Mouse (Mus musculus) megakaryocyte, embryonic 14.5 days (primary cell): ENCODE data around the gene Rassf3. TPM values are rescaled to one million over a fixed set of nuclear protein-coding genes. Genes with fewer than 3 reads are reported as not detected.
A peak's percentile ranks its signal among the peaks of the same experiment; 100 is the strongest.

Experiments
- H3K27me3 ChIP-seq: replicated peaks from 2 replicates; pipeline ENCODE3; 2012; ENCODE audit warnings: inconsistent platforms
- H3K36me3 ChIP-seq: replicated peaks from 2 replicates; pipeline ENCODE3; 2012; ENCODE audit warnings: low read length, inconsistent platforms, mixed read lengths
- H3K4me1 ChIP-seq: 2 replicates; pipeline ENCODE4 v1.6.1; 2012; ENCODE audit warnings: inconsistent platforms
- H3K4me3 ChIP-seq: replicated peaks from 2 replicates; pipeline ENCODE3; 2012; ENCODE audit warnings: moderate library complexity, mild to moderate bottlenecking, inconsistent platforms
- H3K9me3 ChIP-seq: 2 replicates; pipeline ENCODE4 v1.6.1; 2012; ENCODE audit warnings: inconsistent platforms
- FLI1 ChIP-seq: IDR thresholded peaks from 2 replicates; pipeline ENCODE4 v1.6.1; 2012; ENCODE audit warnings: low read length, inconsistent platforms, mixed read lengths
- GATA1 ChIP-seq: IDR thresholded peaks from 3 replicates; pipeline ENCODE4 v1.6.1; 2012; ENCODE audit warnings: mixed read lengths, low read length, inconsistent platforms, borderline replicate concordance
- polyA plus RNA-seq: library from polyadenylated mRNA; stranded (reverse); fragments of >175 nt; gene quantifications from 2 replicates; pipeline ENCODE4 v1.2.3, GENCODE M21; 2012; ENCODE audit warnings: low replicate concordance; ENCODE audit not compliant: insufficient read depth

Gene Rassf3
- polyA plus RNA-seq, 1 experiment: 1.9 TPM

DNA sequence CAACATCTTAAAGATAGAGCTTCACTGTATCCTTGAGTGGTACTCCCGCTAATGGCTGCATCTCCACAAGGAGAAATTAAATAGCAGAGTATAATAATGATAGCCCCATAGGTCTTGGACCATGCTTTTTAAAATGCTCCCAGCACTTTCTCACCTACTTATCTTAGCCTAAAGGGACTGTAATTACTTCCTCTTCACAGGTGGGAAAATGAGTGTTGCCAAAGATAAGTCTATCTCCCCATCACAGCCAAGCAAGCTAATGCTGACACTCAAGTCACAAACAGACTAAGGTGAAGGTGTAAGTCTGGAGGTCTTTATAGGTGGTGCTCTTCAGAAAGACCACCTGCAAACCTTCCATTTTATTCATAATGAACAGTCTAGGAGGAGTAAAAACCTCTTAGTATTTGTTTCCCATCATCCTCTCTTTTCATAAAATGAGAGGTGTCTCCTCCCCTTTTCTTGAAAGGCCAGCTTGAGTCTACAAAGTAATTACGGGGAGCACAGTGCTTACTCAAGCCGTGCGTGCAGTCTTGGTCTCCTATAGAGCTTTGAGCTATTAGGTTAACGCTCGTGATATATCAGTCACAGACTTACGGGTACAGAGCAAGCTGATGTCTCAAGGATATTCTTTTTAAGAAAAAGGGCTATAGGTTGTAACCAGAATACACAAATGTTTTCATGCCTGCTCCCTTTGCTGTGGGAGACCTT is 16.6 kb upstream of the Rassf3 start:
- Histone ChIP-seq H3K9me3 (no peaks in the 10 kb centered on the region), H3K4me1 (peaks cover 24% of the 10 kb centered on the region), H3K36me3 (no peaks in the 10 kb centered on the region), H3K27me3 (no peaks in the 10 kb centered on the region), H3K4me3 (no peak overlapping the region)
- TF ChIP-seq GATA1: no peak
- no peak for TF ChIP-seq FLI1

DNA sequence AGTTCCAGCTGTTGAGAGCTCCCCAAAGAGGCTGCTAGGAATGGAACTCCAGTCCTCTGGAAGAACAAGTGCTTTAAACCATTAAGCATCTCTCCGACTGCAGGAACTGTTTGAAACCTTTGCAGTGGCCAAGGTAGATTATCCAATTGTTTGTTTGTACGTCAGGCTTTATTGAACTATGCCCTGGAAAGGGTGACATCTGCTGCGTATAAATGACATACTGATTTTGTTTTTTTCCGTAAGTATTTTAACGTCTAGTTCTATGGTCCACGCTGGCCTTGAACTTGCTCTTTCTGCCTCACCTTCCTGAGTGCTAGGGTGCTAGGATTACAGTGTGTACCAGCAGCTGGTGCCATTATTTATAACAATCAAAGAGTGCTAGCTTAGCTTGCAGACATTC is 13.8 kb upstream of the Rassf3 start:
- H3K4me3 ChIP-seq: no peak overlapping the region
- no peaks in the 10 kb centered on the region for H3K36me3 ChIP-seq
- H3K4me1 ChIP-seq: peaks cover 7% of the 10 kb centered on the region
- H3K27me3 ChIP-seq: peaks cover 2% of the 10 kb centered on the region
- TF ChIP-seq GATA1 (no peak), FLI1 (no peak)
- no peaks in the 10 kb centered on the region for H3K9me3 ChIP-seq

DNA sequence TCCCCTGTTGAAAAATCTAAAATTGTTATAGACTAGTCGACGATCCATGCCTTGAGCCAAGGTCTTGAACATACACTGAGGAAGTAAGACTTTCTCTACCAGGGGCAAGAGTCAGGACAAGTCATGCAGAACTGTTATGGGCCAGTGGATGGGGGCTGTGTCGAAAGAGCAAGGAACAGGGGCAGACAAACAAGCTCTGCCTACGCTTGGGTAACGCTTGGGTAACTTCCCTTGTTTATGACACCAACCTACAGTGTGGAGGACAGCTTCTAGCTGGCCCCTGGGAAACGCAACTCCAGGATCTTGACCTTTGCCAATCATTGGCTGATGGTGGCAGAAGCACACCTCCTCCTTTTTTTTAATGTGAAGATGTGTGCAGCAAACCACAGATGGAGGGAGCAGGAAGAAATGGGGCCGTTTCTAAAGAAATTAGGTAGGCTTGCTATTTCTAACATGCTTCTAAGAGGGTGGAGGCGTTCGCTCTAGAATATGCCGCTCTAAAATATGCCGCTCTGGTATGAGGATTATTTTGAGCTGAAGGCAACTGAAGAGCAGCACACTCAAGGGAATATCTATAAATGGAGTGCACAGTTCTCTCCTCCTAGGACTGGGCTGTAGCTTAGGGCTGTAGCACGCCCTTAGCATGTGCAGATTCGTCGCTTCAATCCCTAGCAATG is 12.6 kb upstream of the Rassf3 start:
- no peak for TF ChIP-seq GATA1
- no peak for TF ChIP-seq FLI1
- H3K4me1 ChIP-seq: peaks cover 15% of the 10 kb centered on the region
- H3K27me3 ChIP-seq: peaks cover 2% of the 10 kb centered on the region
- H3K9me3 ChIP-seq: no peaks in the 10 kb centered on the region
- no peaks in the 10 kb centered on the region for H3K36me3 ChIP-seq
- peak overlapping the region; percentile 71 for H3K4me3 ChIP-seq

GRCm38 (mm10) chr10:121487716-121488115 is 11.6 kb upstream of the Rassf3 start:
- H3K4me3 ChIP-seq: no peak overlapping the region
- no peaks in the 10 kb centered on the region for H3K36me3 ChIP-seq
- no peaks in the 10 kb centered on the region for H3K9me3 ChIP-seq
- TF ChIP-seq GATA1 (no peak), FLI1 (no peak)
- H3K4me1 ChIP-seq: peaks cover 26% of the 10 kb centered on the region
- H3K27me3 ChIP-seq: peaks cover 2% of the 10 kb centered on the region

- Histone ChIP-seq H3K4me3 (no peak overlapping the region), H3K27me3 (peaks cover 2% of the 10 kb centered on the region), H3K4me1 (peaks cover 29% of the 10 kb centered on the region), H3K9me3 (no peaks in the 10 kb centered on the region), H3K36me3 (no peaks in the 10 kb centered on the region)
- no peak for TF ChIP-seq FLI1
- no peak for TF ChIP-seq GATA1
Observed at GRCm38 (mm10) chr10:121486350-121486749, 10.2 kb upstream of the Rassf3 start.

GRCm38 (mm10) chr10:121483364-121483763 is 7.2 kb upstream of the Rassf3 start:
- TF ChIP-seq FLI1 (no peak), GATA1 (no peak)

DNA sequence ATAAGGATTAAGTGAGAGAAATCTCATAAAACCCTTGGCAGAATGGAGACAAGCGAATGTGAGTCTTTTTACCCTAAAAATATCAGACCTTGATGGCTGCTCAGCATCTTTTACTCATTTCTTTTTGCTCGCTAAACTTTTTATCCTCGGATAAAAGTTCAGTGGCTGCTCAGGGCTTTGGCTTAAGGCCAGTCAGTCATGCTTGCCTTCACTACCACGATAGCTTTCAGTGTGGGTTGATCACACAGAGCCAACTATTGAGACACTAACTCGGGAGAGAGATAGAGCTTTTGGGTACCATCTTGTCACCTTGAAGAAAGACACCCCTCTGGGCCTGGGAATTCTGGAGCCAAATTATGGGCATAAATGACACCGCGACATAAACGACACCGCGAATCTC is 5.0 kb upstream of the Rassf3 start:
- no peaks in the 10 kb centered on the region for H3K9me3 ChIP-seq
- peaks cover 36% of the 10 kb centered on the region for H3K4me1 ChIP-seq
- no peaks in the 10 kb centered on the region for H3K27me3 ChIP-seq
- TF ChIP-seq FLI1 (no peak), GATA1 (no peak)
- no peak overlapping the region for H3K4me3 ChIP-seq
- H3K36me3 ChIP-seq: no peaks in the 10 kb centered on the region

More at GRCm38 (mm10) chr10:121483364-121483763, 7.2 kb upstream of the Rassf3 start:
- H3K4me1 ChIP-seq: peaks cover 29% of the 10 kb centered on the region
- H3K36me3 ChIP-seq: no peaks in the 10 kb centered on the region
- no peak overlapping the region for H3K4me3 ChIP-seq
- no peaks in the 10 kb centered on the region for H3K9me3 ChIP-seq
- peaks cover 2% of the 10 kb centered on the region for H3K27me3 ChIP-seq

DNA sequence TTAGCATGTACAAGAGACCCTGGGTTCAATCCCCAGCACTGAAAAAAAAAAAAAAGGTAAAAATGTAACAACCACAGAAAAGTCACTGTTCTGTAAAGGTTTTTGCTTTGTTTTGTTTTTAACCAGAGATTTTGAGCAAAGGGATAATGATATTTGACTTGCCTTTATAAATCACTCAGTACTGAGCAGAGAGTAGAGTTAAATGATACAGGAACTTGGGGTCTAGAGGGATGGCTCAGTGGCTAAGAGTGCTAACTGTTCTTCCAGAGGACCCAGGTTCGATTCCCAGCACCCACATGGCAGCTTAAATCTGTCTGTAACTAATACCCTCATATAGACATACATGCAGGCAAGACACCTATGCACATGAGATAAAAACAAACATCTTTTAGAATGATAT is 3.8 kb upstream of the Rassf3 start:
- Histone ChIP-seq H3K4me1 (peaks cover 45% of the 10 kb centered on the region), H3K36me3 (no peaks in the 10 kb centered on the region), H3K9me3 (no peaks in the 10 kb centered on the region), H3K4me3 (no peak overlapping the region), H3K27me3 (peaks cover 9% of the 10 kb centered on the region)
- no peak for TF ChIP-seq FLI1

DNA sequence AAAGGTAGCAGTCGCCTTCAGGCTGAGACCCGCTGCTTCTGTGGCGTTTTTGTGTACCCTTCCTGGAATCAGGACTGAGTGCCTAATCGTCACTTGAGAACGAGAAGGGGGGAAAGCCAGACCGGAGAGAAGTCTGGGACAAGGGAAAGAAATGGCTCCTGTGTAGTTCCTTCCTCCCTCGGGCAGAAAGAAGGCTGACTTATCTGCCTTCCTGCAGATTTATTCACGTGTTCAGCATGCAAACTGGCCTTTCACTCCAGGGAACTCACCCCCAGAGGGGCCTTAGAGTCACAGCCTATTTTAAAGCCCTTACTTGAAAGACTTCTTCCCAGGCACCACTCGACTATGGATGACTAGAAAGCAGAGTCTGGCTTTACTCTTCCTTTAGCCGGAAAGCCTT is 1.3 kb upstream of the Rassf3 start:
- peaks cover 26% of the 10 kb centered on the region for H3K27me3 ChIP-seq
- TF ChIP-seq FLI1: no peak
- no peak for TF ChIP-seq GATA1
- H3K4me1 ChIP-seq: peaks cover 37% of the 10 kb centered on the region
- H3K36me3 ChIP-seq: no peaks in the 10 kb centered on the region
- peak overlapping the region; percentile 94 for H3K4me3 ChIP-seq
- H3K9me3 ChIP-seq: no peaks in the 10 kb centered on the region

GRCm38 (mm10) chr10:121476968-121477337 is 806 bp upstream of the Rassf3 start:
- Histone ChIP-seq H3K4me1 (peaks cover 41% of the 10 kb centered on the region), H3K9me3 (no peaks in the 10 kb centered on the region), H3K27me3 (peaks cover 29% of the 10 kb centered on the region), H3K36me3 (no peaks in the 10 kb centered on the region), H3K4me3 (peak overlapping the region; percentile 94)
- TF ChIP-seq GATA1 (no peak), FLI1 (no peak)
